Mouse (Mus musculus) cortical plate, adult 2 months (tissue): ENCODE measurements around the gene Nt5c1b.

Source experiments
- CTCF ChIP-seq: fragments of 200-500 bp; IDR thresholded peaks from 2 replicates; pipeline ENCODE4 v1.5.1; 2011; ENCODE audit warnings: mild to moderate bottlenecking, control low read depth, low read length; ENCODE audit not compliant: insufficient read depth; ENCODE audit errors: extremely low read depth
- POLR2A ChIP-seq: fragments of 200-500 bp; IDR thresholded peaks from 2 replicates; pipeline ENCODE4 v1.6.1; 2011; ENCODE audit warnings: mild to moderate bottlenecking, low read length, control low read depth; ENCODE audit not compliant: insufficient read depth; ENCODE audit errors: extremely low read depth

GRCm38 (mm10) chr12:10422347-10422746 lies 52.6 kb downstream of the Nt5c1b start:
- TF ChIP-seq CTCF = no peak
- TF ChIP-seq POLR2A = no peak
